ENCODE assay signal across 8 mouse cellular contexts in genomic region chr5:130170666-130171422, GRCm38 (mm10). TPM values are rescaled to one million over a fixed set of nuclear protein-coding genes. Genes with fewer than 3 reads are reported as not detected.
DNase-seq lines count a peak whose midpoint lies in the region; ATAC-seq and TF ChIP-seq lines count a peak whose summit lies in the region.

No protein-coding gene starts in this region.

- H3K27ac ChIP-seq in hindbrain, postnatal 0 days, result peak overlapping the region; percentile 87
- peak overlapping the region; percentile 87 for H3K27ac ChIP-seq in midbrain, embryonic 14.5 days (replicated peaks; ENCODE audit: low read depth, low read length)

- no peak for TF ChIP-seq CTCF in hindbrain, postnatal 0 days (IDR thresholded peaks at IDR 0.05; ENCODE audit: low read depth)

- H3K27me3 ChIP-seq in hindbrain, postnatal 0 days (ENCODE audit: insufficient read depth, low read length), result no peaks in the 10 kb centered on the region
- H3K27me3 ChIP-seq in midbrain, embryonic 14.5 days (ENCODE audit: control insufficient read depth, insufficient read depth, low read length), result no peaks in the 10 kb centered on the region

- ATAC-seq in cerebellum, adult (ENCODE audit: insufficient number of reproducible peaks, low FRiP score, low TSS enrichment), result 0 out of 2 replicates have a peak, but pooled peaks have one; percentile 9
- no peak for ATAC-seq in hindbrain, postnatal 0 days
- ATAC-seq in midbrain, embryonic 14.5 days (ENCODE audit: low FRiP score, low TSS enrichment), result no peak

- no peaks in the 10 kb centered on the region for H3K36me3 ChIP-seq in hindbrain, postnatal 0 days (ENCODE audit: insufficient read depth, low read length)
- H3K36me3 ChIP-seq in midbrain, embryonic 14.5 days (ENCODE audit: control insufficient read depth, insufficient read depth, low read length), result no peaks in the 10 kb centered on the region

- peaks cover 13% of the 10 kb centered on the region for H3K4me1 ChIP-seq in hindbrain, postnatal 0 days (ENCODE audit: insufficient read depth, low read length)
- H3K4me1 ChIP-seq in midbrain, embryonic 14.5 days (ENCODE audit: control insufficient read depth, insufficient read depth, low read length), result peaks cover 19% of the 10 kb centered on the region

- no peak for DNase-seq in cerebellum, postnatal 25 days
- DNase-seq in spleen, postnatal 36 days (ENCODE audit: low spot score in 2 of 2), result peak; percentile 53 to 76
- no peak for DNase-seq in spleen, adult 18-20 months
- no peak for DNase-seq in hindbrain, postnatal 0 days (ENCODE audit: low spot score)
- no peak for DNase-seq in midbrain, embryonic 14.5 days
- no peak for DNase-seq in adrenal gland, postnatal 25 days
- no peak for DNase-seq in testis, postnatal 14 days (ENCODE audit: low spot score)

- 16% methylated on average over 6 of the region's 6 CpGs for WGBS in hindbrain, postnatal 0 days
- 15% methylated on average over 6 of the region's 6 CpGs for WGBS in midbrain, embryonic 14.5 days

- H3K4me3 ChIP-seq in hindbrain, postnatal 0 days (ENCODE audit: low read length), result peak overlapping the region; percentile 92
- H3K4me3 ChIP-seq in midbrain, embryonic 14.5 days (replicated peaks; ENCODE audit: low read depth, low read length), result peak overlapping the region; percentile 71

- H3K9ac ChIP-seq in hindbrain, postnatal 0 days (replicated peaks; ENCODE audit: low read length), result peak overlapping the region; percentile 85
- H3K9ac ChIP-seq in midbrain, embryonic 14.5 days (replicated peaks; ENCODE audit: low read length), result peak overlapping the region; percentile 81

- H3K9me3 ChIP-seq in hindbrain, postnatal 0 days (ENCODE audit: low read length), result no peaks in the 10 kb centered on the region
- H3K9me3 ChIP-seq in midbrain, embryonic 14.5 days (ENCODE audit: control insufficient read depth, low read length), result no peaks in the 10 kb centered on the region

- H3K4me2 ChIP-seq in hindbrain, postnatal 0 days (ENCODE audit: low read depth, low read length), result peak overlapping the region; percentile 72
- peak overlapping the region; percentile 82 for H3K4me2 ChIP-seq in midbrain, embryonic 14.5 days (ENCODE audit: low read length)

RNA-seq across cellular contexts. Expression of gene Rabgef1, which starts 0.8 kb away (rescaled TPM):
- 16.1 and 19.9 TPM in 2 replicates for total RNA-seq in hindbrain, postnatal 0 days (2014; rRNA removed)
- 27.4 and 28.9 TPM in 2 replicates for polyA plus RNA-seq in hindbrain, postnatal 0 days (2015; fragmentation: Nextera tagmentation; extraction: Ambion mirVana)
- polyA plus RNA-seq in midbrain, embryonic 14.5 days (2014; fragmentation: Nextera tagmentation; extraction: Ambion mirVana), result 38.9 and 40.3 TPM in 2 replicates
- total RNA-seq in adrenal gland, postnatal 25 days (2021), result 37.2 and 47.9 TPM in 2 replicates

RNA-seq across cellular contexts. Expression of gene Kctd7, which starts 26.2 kb away (rescaled TPM):
- total RNA-seq in hindbrain, postnatal 0 days (2014; rRNA removed), result 20.8 and 31.7 TPM in 2 replicates
- polyA plus RNA-seq in hindbrain, postnatal 0 days (2015; fragmentation: Nextera tagmentation; extraction: Ambion mirVana), result 10.9 and 11.2 TPM in 2 replicates
- polyA plus RNA-seq in midbrain, embryonic 14.5 days (2014; fragmentation: Nextera tagmentation; extraction: Ambion mirVana), result 14.8 and 15.5 TPM in 2 replicates
- 18.1 and 21.6 TPM in 2 replicates for total RNA-seq in adrenal gland, postnatal 25 days (2021)

RNA-seq across cellular contexts. Expression of gene Tmem248, which starts 46.0 kb away (rescaled TPM):
- 37.1 and 51.2 TPM in 2 replicates for total RNA-seq in hindbrain, postnatal 0 days (2014; rRNA removed)
- 26.5 and 30.5 TPM in 2 replicates for polyA plus RNA-seq in hindbrain, postnatal 0 days (2015; fragmentation: Nextera tagmentation; extraction: Ambion mirVana)
- 29.5 and 33.2 TPM in 2 replicates for polyA plus RNA-seq in midbrain, embryonic 14.5 days (2014; fragmentation: Nextera tagmentation; extraction: Ambion mirVana)
- 42.0 and 53.0 TPM in 2 replicates for total RNA-seq in adrenal gland, postnatal 25 days (2021)

Comparison
In these comparisons a context has a peak if more than half of its experiments do, and no peak if none do; other contexts are left out.
1. DNase-seq: peak in spleen, postnatal 36 days (2 of 2); none in cerebellum, postnatal 25 days (0 of 2), spleen, adult 18-20 months (0 of 2), hindbrain, postnatal 0 days (single experiment), midbrain, embryonic 14.5 days (single experiment), adrenal gland, postnatal 25 days (single experiment) and testis, postnatal 14 days (single experiment).